Mouse (Mus musculus) brain, embryonic 14.5 days (tissue): Measurements from ENCODE around the gene Cend1.

Experiments used
- CTCF ChIP-seq: fragments of 200-500 bp; IDR thresholded peaks from 2 replicates; pipeline ENCODE4 v1.5.1; 2012; ENCODE audit warnings: inconsistent platforms, mild to moderate bottlenecking, moderate library complexity, borderline replicate concordance; ENCODE audit not compliant: insufficient read depth, insufficient read length; ENCODE audit errors: extremely low read depth
- POLR2A ChIP-seq: fragments of 200-500 bp; IDR thresholded peaks from 2 replicates; pipeline ENCODE4 v1.6.1; 2012; ENCODE audit warnings: mild to moderate bottlenecking, inconsistent platforms, borderline replicate concordance; ENCODE audit not compliant: poor library complexity, insufficient read depth, insufficient read length, severe bottlenecking; ENCODE audit errors: extremely low read depth

GRCm38 (mm10) chr7:141475805-141476158, 46.5 kb upstream of the Cend1 start:
- no peak for TF ChIP-seq CTCF
- no peak for TF ChIP-seq POLR2A
